Comparison of ENCODE assay signal across 15 mouse cellular contexts in genomic region chr11:103007001-103007340, GRCm38 (mm10). TPM values are rescaled to one million over a fixed set of nuclear protein-coding genes. Genes with fewer than 3 reads are reported as not detected.
DNase-seq lines count a peak whose midpoint lies in the region; ATAC-seq and TF ChIP-seq lines count a peak whose summit lies in the region.
"Had no signal": no experiment of that assay in that cellular context is flagged by ENCODE, and none has a peak within 500 bp of the region (broad histone marks: within the 10 kb centered on the region; RNA-seq: fewer than 3 reads in every experiment).

No protein-coding gene starts in this region.

- no peak overlapping the region for H3K4me3 ChIP-seq in lung, embryonic 14.5 days (ENCODE audit: low read depth, low read length)
- no peak overlapping the region for H3K4me3 ChIP-seq in lung, adult 2 months (replicated peaks; ENCODE audit: extremely low read depth, low read depth, low read length)
- H3K4me3 ChIP-seq in liver, embryonic 16.5 days (ENCODE audit: low read depth, low read length) = no peak overlapping the region
- no peak overlapping the region for H3K4me3 ChIP-seq in hindbrain, embryonic 13.5 days
- H3K4me3 ChIP-seq: embryonic facial prominence, embryonic 13.5 days; hindbrain, embryonic 12.5 days; limb, embryonic 12.5 days had no signal

- peak; percentile 98 for DNase-seq in heart, adult 11 months
- no peak for DNase-seq in heart, postnatal 4 days
- peak; percentile 42 for DNase-seq in lung, embryonic 14.5 days
- DNase-seq in lung, adult 2 months = no peak
- DNase-seq in embryo, embryonic 10.5 days (ENCODE audit: low spot score) = no peak
- DNase-seq: adrenal gland, postnatal 14 days; B cell, adult 2 months; cerebellum, adult 2 months had no signal

- no peak overlapping the region for H3K4me2 ChIP-seq in lung, embryonic 14.5 days
- H3K4me2 ChIP-seq in liver, embryonic 16.5 days (ENCODE audit: low read depth, low read length) = no peak overlapping the region
- H3K4me2 ChIP-seq in hindbrain, embryonic 13.5 days = no peak overlapping the region
- H3K4me2 ChIP-seq: embryonic facial prominence, embryonic 13.5 days; hindbrain, embryonic 12.5 days; limb, embryonic 12.5 days had no signal

- H3K4me1 ChIP-seq in lung, embryonic 14.5 days (ENCODE audit: insufficient read depth) = peaks cover 16% of the 10 kb centered on the region; the same call in 1 of the 2 replicates
- peaks cover 7% of the 10 kb centered on the region for H3K4me1 ChIP-seq in lung, adult 2 months (ENCODE audit: control insufficient read depth, insufficient read depth, low read length)
- peaks cover 8% of the 10 kb centered on the region for H3K4me1 ChIP-seq in liver, embryonic 16.5 days (ENCODE audit: control insufficient read depth, low read depth, low read length)
- H3K4me1 ChIP-seq in hindbrain, embryonic 13.5 days (replicated peaks) = peaks cover 22% of the 10 kb centered on the region

- no peak for TF ChIP-seq CTCF in lung, embryonic 14.5 days (IDR thresholded peaks at IDR 0.05; ENCODE audit: low read depth)
- no peak for TF ChIP-seq CTCF in lung, adult 2 months (IDR thresholded peaks at IDR 0.05; ENCODE audit: insufficient read depth, low read length)

- H3K27ac ChIP-seq in lung, embryonic 14.5 days (ENCODE audit: low read depth) = no peak overlapping the region
- peak overlapping the region; percentile 43 for H3K27ac ChIP-seq in liver, embryonic 16.5 days (ENCODE audit: low read length)
- H3K27ac ChIP-seq in hindbrain, embryonic 13.5 days = no peak overlapping the region
- H3K27ac ChIP-seq: embryonic facial prominence, embryonic 13.5 days; hindbrain, embryonic 12.5 days; limb, embryonic 12.5 days had no signal

- H3K9ac ChIP-seq in lung, embryonic 14.5 days = no peak overlapping the region
- H3K9ac ChIP-seq in liver, embryonic 16.5 days (ENCODE audit: low read depth, low read length) = no peak overlapping the region
- H3K9ac ChIP-seq in hindbrain, embryonic 13.5 days = no peak overlapping the region
- H3K9ac ChIP-seq: embryonic facial prominence, embryonic 13.5 days; limb, embryonic 12.5 days had no signal

- WGBS in lung, embryonic 14.5 days = 70% methylated on average over 6 of the region's 6 CpGs
- 35% methylated on average over 6 of the region's 6 CpGs for WGBS in lung, adult 2 months
- WGBS in liver, embryonic 16.5 days (ENCODE audit: insufficient replicate concordance) = 28% methylated on average over 6 of the region's 6 CpGs
- WGBS in hindbrain, embryonic 13.5 days = 90% methylated on average over 6 of the region's 6 CpGs

- no peak for ATAC-seq in lung, embryonic 14.5 days (ENCODE audit: insufficient read depth)
- no peak for ATAC-seq in liver, embryonic 16.5 days (ENCODE audit: low read depth)
- peak; percentile 55 for ATAC-seq in neutrophil, adult 5-6 weeks (ENCODE audit: extremely low read depth, insufficient number of reproducible peaks, low FRiP score, poor library complexity, severe bottlenecking)
- ATAC-seq in hindbrain, embryonic 13.5 days (ENCODE audit: low FRiP score) = no peak
- ATAC-seq: midbrain, embryonic 16.5 days had no signal

- peaks cover 27% of the 10 kb centered on the region for H3K36me3 ChIP-seq in lung, embryonic 14.5 days (ENCODE audit: insufficient read depth)
- no peaks in the 10 kb centered on the region for H3K36me3 ChIP-seq in liver, embryonic 16.5 days (ENCODE audit: control insufficient read depth, insufficient read depth)
- H3K36me3 ChIP-seq in hindbrain, embryonic 13.5 days = peaks cover 6% of the 10 kb centered on the region

- H3K27me3 ChIP-seq in lung, embryonic 14.5 days (ENCODE audit: insufficient read depth, low read length) = no peaks in the 10 kb centered on the region
- H3K27me3 ChIP-seq in liver, embryonic 16.5 days (ENCODE audit: control insufficient read depth, insufficient read depth, low read depth, low read length) = no peaks in the 10 kb centered on the region
- no peaks in the 10 kb centered on the region for H3K27me3 ChIP-seq in hindbrain, embryonic 13.5 days
- H3K27me3 ChIP-seq: embryonic facial prominence, embryonic 13.5 days; hindbrain, embryonic 12.5 days; limb, embryonic 12.5 days had no signal

- TF ChIP-seq POLR2A in lung, adult 2 months (IDR thresholded peaks at IDR 0.05; ENCODE audit: borderline replicate concordance, extremely low read depth, low read depth, low read length) = no peak

- no peaks in the 10 kb centered on the region for H3K9me3 ChIP-seq in lung, embryonic 14.5 days (ENCODE audit: low read depth, low read length)
- H3K9me3 ChIP-seq in liver, embryonic 16.5 days (replicated peaks; ENCODE audit: control insufficient read depth, low read length) = no peaks in the 10 kb centered on the region
- H3K9me3 ChIP-seq in hindbrain, embryonic 13.5 days = no peaks in the 10 kb centered on the region
- H3K9me3 ChIP-seq: embryonic facial prominence, embryonic 13.5 days; hindbrain, embryonic 12.5 days; limb, embryonic 12.5 days had no signal

RNA-seq across cellular contexts. Expression of gene Nmt1, which starts 21.0 kb away (rescaled TPM):
- total RNA-seq in heart, postnatal 4 days (2021) = 10 to 100 TPM; 57.6 to 62.7 TPM
- 64.4 and 72.4 TPM in 2 replicates for polyA plus RNA-seq in lung, embryonic 14.5 days (2014; fragmentation: Nextera tagmentation; extraction: Ambion mirVana)
- 24.0 and 32.2 TPM in 2 replicates for polyA plus RNA-seq in lung, adult 2 months (2012; rRNA removed)
- 32.1 and 36.6 TPM in 2 replicates for polyA plus RNA-seq in liver, embryonic 16.5 days (2015; fragmentation: Nextera tagmentation; extraction: Ambion mirVana)
- total RNA-seq in neutrophil, adult 5-6 weeks (2017) = 29.8 and 30.0 TPM in 2 replicates
- 37.8 and 44.5 TPM in 2 replicates for polyA plus RNA-seq in hindbrain, embryonic 13.5 days (2015; fragmentation: Nextera tagmentation; extraction: Ambion mirVana)

RNA-seq across cellular contexts. Expression of gene Dcakd, which starts 21.2 kb away (rescaled TPM):
- 10 to 100 TPM; 76.4 to 77.9 TPM for total RNA-seq in heart, postnatal 4 days (2021)
- polyA plus RNA-seq in lung, embryonic 14.5 days (2014; fragmentation: Nextera tagmentation; extraction: Ambion mirVana) = 218 and 225 TPM in 2 replicates
- polyA plus RNA-seq in lung, adult 2 months (2012; rRNA removed) = 54.4 and 58.2 TPM in 2 replicates
- polyA plus RNA-seq in liver, embryonic 16.5 days (2015; fragmentation: Nextera tagmentation; extraction: Ambion mirVana) = 22.9 and 29.0 TPM in 2 replicates
- 12.0 and 15.5 TPM in 2 replicates for total RNA-seq in neutrophil, adult 5-6 weeks (2017)
- polyA plus RNA-seq in hindbrain, embryonic 13.5 days (2015; fragmentation: Nextera tagmentation; extraction: Ambion mirVana) = 164 and 165 TPM in 2 replicates

Comparison
In these comparisons a context has a peak if more than half of its experiments do, and no peak if none do; other contexts are left out.
1. DNase-seq: peak in heart, adult 11 months (single experiment) and lung, embryonic 14.5 days (single experiment); none in heart, postnatal 4 days (single experiment), lung, adult 2 months (single experiment) and embryo, embryonic 10.5 days (single experiment).